Mouse (Mus musculus) layer of hippocampus, adult 11-12 months (tissue): ENCODE measurements around the gene Aaas.
"Not testable (repeated sequence)": the region's sequence is repeated elsewhere in the genome, so short reads cannot be mapped to it uniquely, and the experiment has no call there.

Experiments
- DNase-seq: peaks from one replicate; pipeline ENCODE4 v3.0.0; 2022; ENCODE audit warnings: low spot score

Gene Aaas

GRCm38 (mm10) chr15:102356501-102357325 lies 6.1 kb upstream of the Aaas start:
- DNase-seq, result no peak

- peak; percentile 68 for DNase-seq
Observed at GRCm38 (mm10) chr15:102355871-102356441, 5.4 kb upstream of the Aaas start.

GRCm38 (mm10) chr15:102355134-102355870 lies 4.7 kb upstream of the Aaas start:
- DNase-seq, result peak; percentile 44

GRCm38 (mm10) chr15:102353986-102354385 lies 3.4 kb upstream of the Aaas start:
- DNase-seq, result no peak

- no peak for DNase-seq
Observed at GRCm38 (mm10) chr15:102352177-102352576, 1.6 kb upstream of the Aaas start.

- DNase-seq, result no peak
Observed at GRCm38 (mm10) chr15:102350942-102351291, 346 bp upstream of the Aaas start.

GRCm38 (mm10) chr15:102346444-102346843 lies 4.1 kb downstream of the Aaas start:
- DNase-seq, result no peak

- no peak for DNase-seq
Observed at GRCm38 (mm10) chr15:102344490-102344889, 6.1 kb downstream of the Aaas start.

GRCm38 (mm10) chr15:102341580-102341979 lies 9.0 kb downstream of the Aaas start:
- peak; percentile 56 for DNase-seq

- DNase-seq, result no peak
Observed at GRCm38 (mm10) chr15:102339612-102340011, 11.0 kb downstream of the Aaas start.

GRCm38 (mm10) chr15:102336946-102337345 lies 13.6 kb downstream of the Aaas start:
- DNase-seq, result no peak

- not testable (repeated sequence) for DNase-seq
Observed at GRCm38 (mm10) chr15:102335925-102336324, 14.6 kb downstream of the Aaas start.

GRCm38 (mm10) chr15:102335254-102335653 lies 15.3 kb downstream of the Aaas start:
- no peak for DNase-seq

GRCm38 (mm10) chr15:102331610-102332015 lies 19.0 kb downstream of the Aaas start, which contains the start of gene Myg1:
TSS of gene Myg1 (plus strand) at chr15:102331709.
- DNase-seq, result peak; percentile 84

GRCm38 (mm10) chr15:102326892-102327291 lies 23.7 kb downstream of the Aaas start:
- no peak for DNase-seq

- DNase-seq, result peak; percentile 88
Observed at GRCm38 (mm10) chr15:102326022-102326576, 24.5 kb downstream of the Aaas start, which contains the start of gene Pfdn5. TSS of gene Pfdn5 (plus strand) at chr15:102326116.

- no peak for DNase-seq
Observed at GRCm38 (mm10) chr15:102324654-102325473, 25.7 kb downstream of the Aaas start.

GRCm38 (mm10) chr15:102316263-102316662 lies 34.3 kb downstream of the Aaas start:
- peak; percentile 79 for DNase-seq

- DNase-seq, result peak; percentile 33
Observed at GRCm38 (mm10) chr15:102315292-102315691, 35.3 kb downstream of the Aaas start.

GRCm38 (mm10) chr15:102311489-102311888 lies 39.1 kb downstream of the Aaas start:
- no peak for DNase-seq

- no peak for DNase-seq
Observed at GRCm38 (mm10) chr15:102310074-102310845, 40.3 kb downstream of the Aaas start.
